Mouse (Mus musculus): ENCODE results near the gene Ppp1r14d. TPM values are rescaled to one million over a fixed set of nuclear protein-coding genes. Genes with fewer than 3 reads are reported as not detected.

The Ppp1r14d gene
- polyA plus RNA-seq, 2 experiments, result not detected

DNA sequence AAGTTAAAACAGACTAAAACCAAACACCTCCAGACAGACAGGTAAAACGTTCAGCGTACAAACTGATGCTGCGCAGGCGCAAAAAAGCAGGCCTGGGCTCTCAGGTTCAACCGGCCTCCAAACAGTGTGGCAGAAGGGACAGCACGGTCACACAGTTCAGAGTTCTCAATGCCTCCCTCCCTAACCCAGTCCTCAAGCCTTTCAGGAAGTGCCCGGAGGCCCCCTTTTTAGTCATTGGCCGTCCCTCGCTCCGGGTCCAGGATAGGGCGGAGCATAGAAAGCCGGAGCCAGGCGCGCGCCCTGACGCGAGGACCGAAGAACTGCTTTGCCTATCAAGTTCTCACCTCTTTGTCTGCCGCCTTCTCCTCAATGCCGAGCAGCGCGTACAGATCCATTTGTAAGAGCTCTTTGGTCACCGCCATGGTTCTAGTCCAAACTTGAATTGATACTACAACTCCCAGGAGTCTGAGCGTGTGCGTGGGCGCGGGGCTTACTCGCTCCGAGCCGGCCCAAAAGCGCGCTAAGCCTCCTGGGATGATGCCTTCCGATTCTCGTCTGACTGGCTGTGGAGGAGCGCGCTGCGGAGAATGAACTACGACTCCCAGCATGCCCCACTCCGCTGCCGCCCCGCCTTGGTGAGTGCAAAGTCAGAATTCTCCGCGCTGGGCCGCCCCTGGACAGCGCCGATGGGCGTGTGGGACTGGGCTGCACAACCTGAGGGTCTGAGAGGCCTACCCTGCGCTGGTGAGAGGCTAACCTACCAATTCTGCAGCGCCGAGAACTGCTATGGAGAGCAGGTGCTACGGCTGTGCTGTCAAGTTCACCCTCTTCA, 21.1 kb downstream of the Ppp1r14d start, which contains the start of the genes Zfyve19 and Dnajc17:
TSS of gene Zfyve19 (plus strand) at position 274 of the 832 bp plus-strand sequence.
TSS of gene Dnajc17 (minus strand) at position 452 of the 832 bp plus-strand sequence.
- peak within 1 kb of the TSS; percentile 83 for H3K27ac ChIP-seq
- under 1% methylated on average over 51 of the region's 51 CpGs for WGBS (ENCODE audit: insufficient replicate concordance)
- H3K4me1 ChIP-seq (replicated peaks; ENCODE audit: control insufficient read depth in 2 of 2, insufficient read depth in 2 of 2, low read length in 1 of 2), result peaks cover 0 to 12% of the 10 kb centered on the region in 2 experiments; a peak in 2 of 4 replicates
- H3K36me3 ChIP-seq (replicated peaks; ENCODE audit: control insufficient read depth, insufficient read depth, low read depth), result no peaks in the 10 kb centered on the region; the same call in none of the 2 replicates
- H3K4me2 ChIP-seq (ENCODE audit: low read depth), result peak within 1 kb of the TSS; percentile 72
- no peaks in the 10 kb centered on the region for H3K9me3 ChIP-seq (ENCODE audit: control insufficient read depth, low read length)
- ATAC-seq (ENCODE audit: insufficient read depth), result peak; percentile 96
- H3K4me3 ChIP-seq (ENCODE audit: insufficient read depth in 1 of 2, low read depth in 2 of 2, low read length in 2 of 2), result peak within 1 kb of the TSS; percentile 74 to 76
- TF ChIP-seq CTCF (IDR thresholded peaks at IDR 0.05; ENCODE audit: low read depth), result no peak
- TF ChIP-seq EP300 (IDR thresholded peaks at IDR 0.05; ENCODE audit: low read depth), result no peak
- H3K27me3 ChIP-seq (ENCODE audit: control insufficient read depth, insufficient read depth, low read length), result no peaks in the 10 kb centered on the region
- peak; percentile 93 to 94 (median 94) for DNase-seq (ENCODE audit: low read depth in 3 of 3, low spot score in 3 of 3)
- H3K9ac ChIP-seq (replicated peaks), result peak within 1 kb of the TSS; percentile 87

DNA sequence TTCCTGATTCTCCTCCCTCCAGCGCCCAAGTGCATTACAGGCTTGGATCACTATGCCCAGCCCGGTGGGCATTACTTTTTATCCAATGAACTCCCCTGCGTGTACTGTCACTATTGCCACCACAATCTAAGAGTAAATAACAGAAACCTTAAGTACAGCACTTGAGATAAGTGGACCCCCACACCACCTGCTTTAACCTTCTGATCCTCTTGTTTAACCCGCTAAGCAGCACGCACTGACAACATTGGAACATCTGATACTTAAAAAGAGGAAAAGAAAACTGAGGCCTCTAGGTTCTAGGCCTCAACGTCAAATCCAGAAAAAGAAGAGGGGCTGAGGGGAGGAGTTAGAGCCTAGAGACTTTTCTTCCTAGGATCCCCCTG, 21.8 kb downstream of the Ppp1r14d start:
- Histone ChIP-seq H3K9me3 (ENCODE audit: control insufficient read depth, low read length) (no peaks in the 10 kb centered on the region), H3K27ac (peak overlapping the region; percentile 83), H3K9ac (replicated peaks) (peak overlapping the region; percentile 87), H3K4me3 (ENCODE audit: insufficient read depth in 1 of 2, low read depth in 2 of 2, low read length in 2 of 2) (peak overlapping the region; percentile 74 to 76), H3K27me3 (ENCODE audit: control insufficient read depth, insufficient read depth, low read length) (no peaks in the 10 kb centered on the region), H3K36me3 (replicated peaks; ENCODE audit: control insufficient read depth, insufficient read depth, low read depth) (no peaks in the 10 kb centered on the region; the same call in none of the 2 replicates), H3K4me1 (replicated peaks; ENCODE audit: control insufficient read depth in 2 of 2, insufficient read depth in 2 of 2, low read length in 1 of 2) (peaks cover 0 to 12% of the 10 kb centered on the region in 2 experiments; a peak in 2 of 4 replicates), H3K4me2 (ENCODE audit: low read depth) (peak overlapping the region; percentile 72)
- no peak for ATAC-seq (ENCODE audit: insufficient read depth)
- 18% methylated on average over 6 of the region's 6 CpGs for WGBS (ENCODE audit: insufficient replicate concordance)
- TF ChIP-seq CTCF (IDR thresholded peaks at IDR 0.05; ENCODE audit: low read depth) (no peak), EP300 (IDR thresholded peaks at IDR 0.05; ENCODE audit: low read depth) (no peak)
- no peak for DNase-seq (ENCODE audit: low read depth in 3 of 3, low spot score in 3 of 3)

DNA sequence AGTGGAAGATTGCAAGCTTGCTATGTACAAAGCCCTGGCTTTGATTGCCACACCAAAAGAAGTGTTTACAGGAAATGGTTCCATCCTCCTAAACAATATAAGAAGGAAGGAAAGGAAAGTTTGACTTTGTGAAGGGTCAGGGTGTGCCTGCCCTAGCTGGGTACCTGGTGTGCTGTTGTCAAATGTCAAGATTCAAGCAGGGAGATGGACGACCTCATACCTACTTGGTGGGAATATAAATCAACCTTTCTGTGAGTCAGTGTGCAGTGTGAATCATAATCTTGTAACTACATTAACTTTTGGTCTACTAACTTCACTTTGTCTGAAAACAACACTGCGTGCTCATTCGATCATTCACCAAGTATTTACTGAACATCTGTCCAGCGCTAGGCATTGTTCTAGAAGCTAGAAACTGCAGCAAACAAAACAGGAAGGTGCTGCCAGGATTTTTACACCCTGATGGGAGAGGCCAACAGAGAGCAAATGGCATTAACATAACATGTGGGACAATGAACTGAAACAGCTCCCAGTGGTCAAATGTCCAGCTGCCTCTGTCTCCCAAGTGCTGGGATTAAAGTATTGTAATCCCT, 25.7 kb downstream of the Ppp1r14d start:
- DNase-seq (ENCODE audit: low read depth in 3 of 3, low spot score in 3 of 3) (no peak), ATAC-seq (ENCODE audit: insufficient read depth) (no peak)
- 60% methylated on average over 4 of the region's 4 CpGs for WGBS (ENCODE audit: insufficient replicate concordance)
- TF ChIP-seq EP300 (IDR thresholded peaks at IDR 0.05; ENCODE audit: low read depth) (no peak), CTCF (IDR thresholded peaks at IDR 0.05; ENCODE audit: low read depth) (no peak)
- Histone ChIP-seq H3K4me3 (ENCODE audit: insufficient read depth in 1 of 2, low read depth in 2 of 2, low read length in 2 of 2) (no peak overlapping the region), H3K36me3 (replicated peaks; ENCODE audit: control insufficient read depth, insufficient read depth, low read depth) (no peaks in the 10 kb centered on the region), H3K9me3 (ENCODE audit: control insufficient read depth, low read length) (no peaks in the 10 kb centered on the region), H3K9ac (replicated peaks) (no peak overlapping the region), H3K27ac (no peak overlapping the region), H3K4me1 (replicated peaks; ENCODE audit: control insufficient read depth in 2 of 2, insufficient read depth in 2 of 2, low read length in 1 of 2) (peaks cover 0 to 6% of the 10 kb centered on the region in 2 experiments; a peak in 2 of 4 replicates), H3K27me3 (ENCODE audit: control insufficient read depth, insufficient read depth, low read length) (no peaks in the 10 kb centered on the region), H3K4me2 (ENCODE audit: low read depth) (no peak overlapping the region)

DNA sequence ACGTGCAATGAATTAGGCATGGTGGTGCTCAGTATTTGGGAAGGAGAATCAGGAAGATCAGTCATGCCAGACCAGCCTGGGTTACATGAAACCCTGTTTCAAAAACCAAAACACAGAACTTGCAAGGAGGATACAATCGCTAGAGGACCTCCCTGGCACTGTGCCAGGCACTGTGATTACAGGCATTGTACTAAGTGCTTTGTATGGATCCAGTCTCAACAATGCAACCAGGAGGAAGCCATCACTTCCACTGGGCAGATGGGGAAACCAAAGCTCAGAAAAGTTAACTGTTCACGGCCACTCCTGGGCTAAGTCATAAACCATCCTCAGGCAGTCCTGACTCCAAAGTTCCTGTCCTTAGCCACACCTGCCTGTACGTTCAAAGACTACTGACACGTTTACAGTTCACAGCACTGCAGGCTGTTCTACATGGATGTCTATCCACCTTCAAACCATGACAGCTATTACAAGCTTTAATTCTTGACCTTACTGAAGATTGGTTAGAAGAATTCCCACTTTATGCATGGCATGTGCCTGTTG, 26.7 kb downstream of the Ppp1r14d start:
- H3K27me3 ChIP-seq (ENCODE audit: control insufficient read depth, insufficient read depth, low read length), result no peaks in the 10 kb centered on the region
- H3K36me3 ChIP-seq (replicated peaks; ENCODE audit: control insufficient read depth, insufficient read depth, low read depth), result no peaks in the 10 kb centered on the region
- 61% methylated on average over 5 of the region's 5 CpGs for whole genome bisulfite sequencing (ENCODE audit: insufficient replicate concordance)
- H3K4me2 ChIP-seq (ENCODE audit: low read depth), result no peak overlapping the region
- ATAC-seq (ENCODE audit: insufficient read depth) (no peak), DNase-seq (ENCODE audit: low read depth in 3 of 3, low spot score in 3 of 3) (no peak)
- H3K4me3 ChIP-seq (ENCODE audit: insufficient read depth in 1 of 2, low read depth in 2 of 2, low read length in 2 of 2), result no peak overlapping the region
- peaks cover 0 to 5% of the 10 kb centered on the region in 2 experiments; a peak in 2 of 4 replicates for H3K4me1 ChIP-seq (replicated peaks; ENCODE audit: control insufficient read depth in 2 of 2, insufficient read depth in 2 of 2, low read length in 1 of 2)
- no peak overlapping the region for H3K9ac ChIP-seq (replicated peaks)
- no peaks in the 10 kb centered on the region for H3K9me3 ChIP-seq (ENCODE audit: control insufficient read depth, low read length)
- TF ChIP-seq EP300 (IDR thresholded peaks at IDR 0.05; ENCODE audit: low read depth), result no peak
- no peak for TF ChIP-seq CTCF (IDR thresholded peaks at IDR 0.05; ENCODE audit: low read depth)
- H3K27ac ChIP-seq, result no peak overlapping the region

DNA sequence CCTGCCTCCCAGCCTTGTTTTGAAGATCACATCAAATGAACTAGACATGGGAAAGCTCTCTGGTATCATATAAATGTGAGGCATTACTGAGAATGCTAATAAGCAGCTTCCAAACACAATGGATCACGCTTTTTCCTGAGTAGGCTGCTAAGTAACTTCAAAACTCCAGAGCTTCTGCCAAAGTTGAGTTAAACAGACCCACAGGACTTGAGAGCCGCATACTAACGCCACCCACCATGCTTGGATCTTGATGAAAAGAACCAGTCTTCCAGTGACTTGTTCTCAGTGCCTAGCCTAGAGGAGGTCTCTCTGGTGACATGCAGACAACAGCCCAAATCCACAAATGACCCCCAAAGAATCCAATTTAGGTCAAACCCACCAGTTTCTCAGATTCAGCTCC, 30.8 kb downstream of the Ppp1r14d start:
- TF ChIP-seq CTCF (IDR thresholded peaks at IDR 0.05; ENCODE audit: low read depth) (no peak), EP300 (IDR thresholded peaks at IDR 0.05; ENCODE audit: low read depth) (no peak)
- H3K4me2 ChIP-seq (ENCODE audit: low read depth), result no peak overlapping the region
- H3K4me3 ChIP-seq (ENCODE audit: insufficient read depth in 1 of 2, low read depth in 2 of 2, low read length in 2 of 2), result no peak overlapping the region
- no peak overlapping the region for H3K27ac ChIP-seq
- WGBS (ENCODE audit: insufficient replicate concordance), result 71% methylated on average over 3 of the region's 3 CpGs
- H3K4me1 ChIP-seq (replicated peaks; ENCODE audit: control insufficient read depth in 2 of 2, insufficient read depth in 2 of 2, low read length in 1 of 2), result peaks cover 0 to 6% of the 10 kb centered on the region in 2 experiments; a peak in 1 of 4 replicates
- H3K27me3 ChIP-seq (ENCODE audit: control insufficient read depth, insufficient read depth, low read length), result no peaks in the 10 kb centered on the region
- DNase-seq (ENCODE audit: low read depth in 3 of 3, low spot score in 3 of 3), result no peak
- no peak for ATAC-seq (ENCODE audit: insufficient read depth)
- no peak overlapping the region for H3K9ac ChIP-seq (replicated peaks)
- H3K9me3 ChIP-seq (ENCODE audit: control insufficient read depth, low read length), result no peaks in the 10 kb centered on the region
- H3K36me3 ChIP-seq (replicated peaks; ENCODE audit: control insufficient read depth, insufficient read depth, low read depth), result no peaks in the 10 kb centered on the region
